Mouse (Mus musculus) liver, embryonic 13.5 days (tissue): ENCODE data around the gene Phgr1. TPM values are rescaled to one million over a fixed set of nuclear protein-coding genes. Genes with fewer than 3 reads are reported as not detected.

Experiments
- ATAC-seq: fragments of 200-750 bp; cut with Nextera tagmentation; 2 replicates; pipeline ENCODE4 v1.8.0; 2017; ENCODE audit warnings: low read depth, mild to moderate bottlenecking, moderate number of reproducible peaks, moderate library complexity
- DNase-seq: peaks from one replicate; pipeline ENCODE4 v3.0.0; 2022
- H3K27ac ChIP-seq: fragments of 300-500 bp; sonication (generic); 2 replicates; pipeline ENCODE4 v1.5.1; 2015; ENCODE audit warnings: moderate library complexity, mild to moderate bottlenecking, inconsistent platforms
- H3K27me3 ChIP-seq: fragments of 300-500 bp; sonication (generic); 2 replicates; pipeline ENCODE4 v1.6.1; 2015; ENCODE audit warnings: mild to moderate bottlenecking, inconsistent platforms
- H3K36me3 ChIP-seq: fragments of 300-500 bp; sonication (generic); 2 replicates; pipeline ENCODE4 v1.6.1; 2015; ENCODE audit warnings: mild to moderate bottlenecking, inconsistent platforms
- H3K4me1 ChIP-seq: fragments of 300-500 bp; sonication (generic); replicated peaks from 2 replicates; pipeline ENCODE4 v1.6.1; 2015; ENCODE audit warnings: inconsistent platforms
- H3K4me2 ChIP-seq: fragments of 300-500 bp; sonication (generic); 2 replicates; pipeline ENCODE4 v1.6.1; 2015; ENCODE audit warnings: inconsistent platforms, mild to moderate bottlenecking, moderate library complexity
- H3K4me3 ChIP-seq: fragments of 300-500 bp; sonication (generic); replicated peaks from 2 replicates; pipeline ENCODE4 v1.5.1; 2015; ENCODE audit warnings: mild to moderate bottlenecking, inconsistent platforms
- H3K9ac ChIP-seq: fragments of 300-500 bp; sonication (generic); 2 replicates; pipeline ENCODE4 v1.6.1; 2015; ENCODE audit warnings: mild to moderate bottlenecking, inconsistent platforms
- H3K9me3 ChIP-seq: fragments of 300-500 bp; sonication (generic); replicated peaks from 2 replicates; pipeline ENCODE4 v1.6.1; 2016; ENCODE audit warnings: inconsistent platforms
- WGBS: fragments of 180-500 bp; shearing (Covaris S2); methylation state at CpG from one replicate; pipeline ENCODE4 v1.1.7; 2015; ENCODE audit not compliant: insufficient replicate concordance; 5-methylcytosine and 5-hydroxymethylcytosine counted together
- polyA plus RNA-seq: library from polyadenylated mRNA; unstranded; fragments of >200 nt; fragmentation: Nextera tagmentation; extraction: Ambion mirVana; gene quantifications from 2 replicates; pipeline ENCODE4 v1.2.1, GENCODE M21; 2015

The Phgr1 gene
- polyA plus RNA-seq, 1 experiment from 2014 or later: not detected

GRCm38 (mm10) chr2:118740341-118740740 is 32.2 kb upstream of the Phgr1 start:
- ATAC-seq: no peak
- 20% methylated on average over 3 of the region's 3 CpGs for WGBS

GRCm38 (mm10) chr2:118741183-118741582 is 31.4 kb upstream of the Phgr1 start:
- ATAC-seq (no peak), DNase-seq (no peak)
- no peaks in the 10 kb centered on the region for H3K9me3 ChIP-seq
- H3K4me2 ChIP-seq: no peak overlapping the region
- H3K4me3 ChIP-seq: no peak overlapping the region
- no peak overlapping the region for H3K9ac ChIP-seq
- H3K36me3 ChIP-seq: no peaks in the 10 kb centered on the region
- WGBS: 57% methylated on average over 9 of the region's 9 CpGs
- H3K4me1 ChIP-seq: peaks cover 19% of the 10 kb centered on the region
- no peak overlapping the region for H3K27ac ChIP-seq
- H3K27me3 ChIP-seq: peaks cover 12% of the 10 kb centered on the region

More at GRCm38 (mm10) chr2:118740341-118740740, 32.2 kb upstream of the Phgr1 start:
- Histone ChIP-seq H3K36me3 (no peaks in the 10 kb centered on the region), H3K4me3 (no peak overlapping the region), H3K4me2 (no peak overlapping the region), H3K9ac (no peak overlapping the region), H3K9me3 (no peaks in the 10 kb centered on the region), H3K27ac (no peak overlapping the region), H3K4me1 (peaks cover 17% of the 10 kb centered on the region), H3K27me3 (peaks cover 16% of the 10 kb centered on the region)
- DNase-seq: no peak

GRCm38 (mm10) chr2:118743261-118743943 is 29.2 kb upstream of the Phgr1 start:
- no peaks in the 10 kb centered on the region for H3K36me3 ChIP-seq
- DNase-seq: peak; percentile 38
- no peaks in the 10 kb centered on the region for H3K9me3 ChIP-seq
- no peak overlapping the region for H3K27ac ChIP-seq
- H3K4me3 ChIP-seq: no peak overlapping the region
- ATAC-seq: no peak
- WGBS: 27% methylated on average over 8 of the region's 8 CpGs
- H3K4me1 ChIP-seq: peaks cover 41% of the 10 kb centered on the region
- peaks cover 12% of the 10 kb centered on the region for H3K27me3 ChIP-seq
- H3K4me2 ChIP-seq: no peak overlapping the region
- H3K9ac ChIP-seq: no peak overlapping the region

- H3K9ac ChIP-seq: peak overlapping the region; percentile 96
- no peak for DNase-seq
- H3K27me3 ChIP-seq: peaks cover 12% of the 10 kb centered on the region
- ATAC-seq: no peak
- H3K36me3 ChIP-seq: peaks cover 10% of the 10 kb centered on the region
- peaks cover 54% of the 10 kb centered on the region for H3K4me1 ChIP-seq
- H3K27ac ChIP-seq: no peak overlapping the region
- H3K9me3 ChIP-seq: no peaks in the 10 kb centered on the region
- H3K4me3 ChIP-seq: peak overlapping the region; percentile 95
- H3K4me2 ChIP-seq: peak overlapping the region; percentile 100
- 9% methylated on average over 7 of the region's 7 CpGs for WGBS
Measured at GRCm38 (mm10) chr2:118744621-118745020, 27.9 kb upstream of the Phgr1 start.

- H3K4me2 ChIP-seq: peak within 1 kb of the TSS; percentile 100
- DNase-seq: peak; percentile 90
- WGBS: under 1% methylated on average over 53 of the region's 57 CpGs
- H3K4me1 ChIP-seq: peaks cover 61% of the 10 kb centered on the region
- peaks cover 17% of the 10 kb centered on the region for H3K36me3 ChIP-seq
- peak within 1 kb of the TSS; percentile 71 for H3K27ac ChIP-seq
- peak within 1 kb of the TSS; percentile 96 for H3K9ac ChIP-seq
- peak; percentile 90 for ATAC-seq
- peak within 1 kb of the TSS; percentile 95 for H3K4me3 ChIP-seq
- no peaks in the 10 kb centered on the region for H3K9me3 ChIP-seq
- H3K27me3 ChIP-seq: peaks cover 12% of the 10 kb centered on the region
Measured at GRCm38 (mm10) chr2:118745232-118745884, 27.2 kb upstream of the Phgr1 start, which contains the start of gene Inafm2. TSS of gene Inafm2 (plus strand) at chr2:118745758.

GRCm38 (mm10) chr2:118745915-118746901 is 26.4 kb upstream of the Phgr1 start:
- WGBS: under 1% methylated on average over 109 of the region's 113 CpGs

GRCm38 (mm10) chr2:118747301-118747960 is 25.1 kb upstream of the Phgr1 start:
- peaks cover 6% of the 10 kb centered on the region for H3K27me3 ChIP-seq
- ATAC-seq (no peak), DNase-seq (no peak)
- H3K36me3 ChIP-seq: peaks cover 24% of the 10 kb centered on the region
- H3K4me3 ChIP-seq: peak overlapping the region; percentile 95
- peak overlapping the region; percentile 100 for H3K4me2 ChIP-seq
- H3K4me1 ChIP-seq: peaks cover 80% of the 10 kb centered on the region
- peak overlapping the region; percentile 96 for H3K9ac ChIP-seq
- no peaks in the 10 kb centered on the region for H3K9me3 ChIP-seq
- 41% methylated on average over 10 of the region's 10 CpGs for WGBS
- H3K27ac ChIP-seq: peak overlapping the region; percentile 71

More at GRCm38 (mm10) chr2:118745915-118746901, 26.4 kb upstream of the Phgr1 start:
- peak overlapping the region; percentile 95 for H3K4me3 ChIP-seq
- peak overlapping the region; percentile 71 for H3K27ac ChIP-seq
- peak overlapping the region; percentile 100 for H3K4me2 ChIP-seq
- no peaks in the 10 kb centered on the region for H3K9me3 ChIP-seq
- peaks cover 20% of the 10 kb centered on the region for H3K36me3 ChIP-seq
- H3K4me1 ChIP-seq: peaks cover 68% of the 10 kb centered on the region
- H3K27me3 ChIP-seq: peaks cover 12% of the 10 kb centered on the region
- peak; percentile 37 for ATAC-seq
- peak overlapping the region; percentile 96 for H3K9ac ChIP-seq
- DNase-seq: no peak

- 70% methylated on average over 10 of the region's 10 CpGs for WGBS
- H3K27me3 ChIP-seq: peaks cover 3% of the 10 kb centered on the region; the same call in 1 of the 2 replicates
- peaks cover 85% of the 10 kb centered on the region for H3K4me1 ChIP-seq
- peaks cover 24% of the 10 kb centered on the region for H3K36me3 ChIP-seq
- DNase-seq (no peak), ATAC-seq (no peak)
- peak overlapping the region; percentile 41; the same call in 1 of the 2 replicates for H3K27ac ChIP-seq
- no peaks in the 10 kb centered on the region for H3K9me3 ChIP-seq
- H3K4me2 ChIP-seq: peak overlapping the region; percentile 12; the same call in 1 of the 2 replicates
- H3K9ac ChIP-seq: no peak overlapping the region
- no peak overlapping the region for H3K4me3 ChIP-seq
Measured at GRCm38 (mm10) chr2:118749341-118749884, 23.2 kb upstream of the Phgr1 start.

GRCm38 (mm10) chr2:118750476-118750875 is 22.1 kb upstream of the Phgr1 start:
- H3K27me3 ChIP-seq: no peaks in the 10 kb centered on the region
- H3K4me3 ChIP-seq: no peak overlapping the region
- no peak overlapping the region for H3K4me2 ChIP-seq
- peak overlapping the region; percentile 91 for H3K27ac ChIP-seq
- peaks cover 74% of the 10 kb centered on the region for H3K4me1 ChIP-seq
- 0 out of 2 replicates have a peak overlapping the region, but pooled peaks have one; percentile 13 for H3K9ac ChIP-seq
- no peak for ATAC-seq
- 63% methylated on average over 8 of the region's 8 CpGs for WGBS
- no peak for DNase-seq
- H3K36me3 ChIP-seq: peaks cover 24% of the 10 kb centered on the region
- no peaks in the 10 kb centered on the region for H3K9me3 ChIP-seq
